Mouse (Mus musculus): ENCODE results near the gene Zbtb2.

Gene Zbtb2

DNA sequence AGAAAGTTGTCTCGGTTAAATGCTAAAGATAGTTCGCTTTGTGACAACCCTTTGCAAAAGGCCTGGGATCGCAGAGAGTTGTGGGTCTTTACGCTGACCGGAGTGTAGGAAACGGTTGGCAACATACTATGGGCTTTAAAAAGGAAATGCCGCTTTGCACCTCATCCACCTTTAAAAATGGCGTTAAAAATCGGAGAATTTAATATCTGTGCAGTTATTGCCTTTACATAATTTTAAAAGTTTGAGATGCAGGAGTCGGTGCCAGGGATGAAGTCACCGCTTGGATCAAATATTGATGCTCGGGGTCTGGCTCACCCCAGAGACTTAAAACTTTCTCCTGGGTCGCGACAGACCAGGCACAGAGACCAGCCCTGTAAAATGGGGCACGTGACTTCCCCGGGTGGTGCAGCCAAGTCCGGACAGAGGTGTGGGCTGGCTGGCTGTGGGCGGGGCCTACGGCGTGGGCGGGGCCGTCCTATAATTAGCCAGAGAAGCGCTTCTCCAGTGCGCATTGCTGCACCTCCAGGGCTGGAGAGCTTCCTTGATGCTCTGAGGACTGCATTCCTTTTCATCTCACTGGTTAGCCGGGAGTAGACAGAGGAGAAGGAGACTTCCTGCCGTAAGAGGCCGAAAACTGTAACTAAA lies 53.7 kb downstream of the Zbtb2 start:
- DNase-seq (ENCODE audit: low read depth, low spot score) = peak; percentile 54

DNA sequence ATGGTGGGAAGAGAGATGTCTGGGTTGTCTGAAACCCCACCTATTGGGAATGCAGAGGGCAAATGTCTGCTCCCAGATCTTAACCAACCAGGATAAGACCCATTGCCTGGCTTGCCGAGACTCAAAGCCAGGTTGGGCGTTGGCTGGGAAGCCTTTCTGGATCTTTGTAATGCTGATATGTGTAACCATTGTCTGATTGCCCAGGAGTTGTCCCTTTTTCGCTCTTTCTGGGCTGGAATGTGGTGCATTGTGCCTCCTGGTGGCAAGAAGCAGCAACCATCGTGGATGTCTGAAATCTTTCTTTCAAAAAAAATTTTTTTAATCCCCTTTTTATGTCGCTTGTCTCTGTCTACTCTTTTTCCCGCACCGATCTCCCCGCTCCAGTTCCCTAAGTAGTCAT lies 54.6 kb downstream of the Zbtb2 start:
- no peak for DNase-seq (ENCODE audit: low read depth, low spot score)

- no peak for DNase-seq (ENCODE audit: low read depth, low spot score)
Measured at GRCm38 (mm10) chr10:4332228-4332979, 55.5 kb downstream of the Zbtb2 start.

GRCm38 (mm10) chr10:4327716-4328115 lies 60.2 kb downstream of the Zbtb2 start:
- DNase-seq (ENCODE audit: low read depth, low spot score) = no peak

GRCm38 (mm10) chr10:4325562-4325961 lies 62.3 kb downstream of the Zbtb2 start:
- no peak for DNase-seq (ENCODE audit: low read depth, low spot score)

DNA sequence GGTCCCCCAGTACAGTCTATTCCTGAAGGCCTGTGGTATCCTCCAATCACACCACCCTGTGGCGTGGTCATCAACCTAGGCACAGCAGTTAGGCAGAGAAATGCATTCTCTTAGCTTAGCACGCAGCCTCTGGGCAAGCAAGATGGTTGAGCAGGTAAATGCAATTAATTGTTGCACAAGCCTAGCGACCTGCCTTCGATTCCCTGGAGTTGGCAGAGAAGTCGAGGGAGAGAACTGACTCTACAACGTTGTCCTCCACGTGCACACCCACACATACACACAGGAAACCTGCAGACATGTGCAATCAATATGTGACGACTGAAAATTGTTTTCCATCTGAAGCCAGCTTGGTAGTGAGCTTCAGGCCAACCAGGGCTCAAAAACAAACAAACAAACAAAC lies 64.0 kb downstream of the Zbtb2 start:
- DNase-seq (ENCODE audit: low read depth, low spot score) = no peak
